Mouse (Mus musculus): ENCODE data around the gene Rhcg.

DNA sequence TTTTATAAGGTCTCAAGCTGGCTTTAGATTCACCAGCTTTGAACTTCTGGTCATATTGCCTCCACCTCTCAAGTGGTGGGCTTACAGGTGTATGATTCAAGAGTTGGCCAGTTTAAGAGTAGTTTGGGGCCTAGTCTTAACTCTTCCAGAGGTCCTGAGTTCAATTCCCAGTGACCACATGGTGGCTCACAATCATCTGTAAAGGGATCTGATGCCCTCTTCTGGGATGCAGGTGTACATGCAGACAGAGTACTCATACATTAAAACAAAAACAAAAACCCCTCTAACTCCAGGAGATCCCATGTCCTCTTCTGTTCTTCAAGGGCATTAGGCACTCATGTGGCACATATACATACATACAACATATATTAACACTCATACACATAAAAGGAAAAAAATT lies 49.2 kb upstream of the Rhcg start:
- TF ChIP-seq CTCF (IDR thresholded peaks at IDR 0.05; ENCODE audit: insufficient read depth, low read depth, low read length) (no peak), POLR2A (IDR thresholded peaks at IDR 0.05; ENCODE audit: insufficient read depth, low read depth, low read length) (no peak)
